Comparison of ENCODE assay signal across 8 mouse cellular contexts in the genomic region with DNA sequence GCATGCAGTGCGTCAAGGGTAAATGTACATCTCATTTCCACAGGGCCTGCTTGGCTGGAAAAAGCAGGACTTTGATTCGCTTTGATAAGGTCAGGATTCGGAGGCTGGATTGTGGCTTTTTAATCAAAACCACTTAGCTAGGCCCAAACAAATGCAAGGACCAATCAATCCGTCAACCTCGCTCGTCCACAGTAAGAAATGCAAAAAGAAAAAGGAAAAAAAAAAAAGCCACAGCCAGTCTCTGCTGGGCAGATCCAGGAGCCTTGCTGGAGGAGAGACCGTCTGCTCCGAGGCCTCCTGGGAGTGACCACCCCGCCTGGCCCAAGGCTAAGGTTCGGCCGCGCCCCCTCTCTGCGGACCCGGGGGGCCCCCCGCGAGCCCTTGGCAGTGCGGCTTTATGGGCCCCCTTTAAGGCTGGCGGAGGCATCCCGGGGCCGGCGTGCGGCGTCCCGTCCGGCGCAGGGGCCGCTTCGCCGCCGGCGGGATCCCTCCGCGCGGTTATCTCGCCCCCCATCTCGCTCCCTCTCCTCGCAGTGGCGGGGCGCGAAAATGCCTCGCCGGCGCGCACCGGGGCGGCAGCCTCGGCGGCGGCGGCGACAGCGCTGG. TPM values are rescaled to one million over a fixed set of nuclear protein-coding genes. Genes with fewer than 3 reads are reported as not detected.
DNase-seq lines count a peak whose midpoint lies in the region; ATAC-seq and TF ChIP-seq lines count a peak whose summit lies in the region.

Gene Hoxd8 (plus strand): TSS at position 223 of the 606 bp plus-strand sequence.

- no peak for TF ChIP-seq POLR2A in thymus, adult 2 months (IDR thresholded peaks at IDR 0.05; ENCODE audit: control insufficient read depth, extremely low read depth, insufficient read depth, low read length, poor library complexity)

- no peak for DNase-seq in thymus, adult 2 months
- no peak for DNase-seq in thymus, postnatal 10 days (ENCODE audit: low spot score in 2 of 2)
- no peak for DNase-seq in forebrain, embryonic 14.5 days (ENCODE audit: low spot score)
- peak; percentile 75 for DNase-seq in midbrain, embryonic 10.5 days (ENCODE audit: low spot score)
- peak; percentile 88 for DNase-seq in urinary bladder, postnatal 14 days (ENCODE audit: low spot score)
- no peak for DNase-seq in left cerebral cortex, postnatal 4 days
- no peak for DNase-seq in lung, adult 18-20 months

- no peak for TF ChIP-seq CTCF in thymus, adult 2 months (IDR thresholded peaks at IDR 0.05; ENCODE audit: borderline replicate concordance, control insufficient read depth, extremely low read depth, insufficient read depth, low read length, poor library complexity)
- TF ChIP-seq CTCF in intestine, postnatal 0 days (IDR thresholded peaks at IDR 0.05; ENCODE audit: low read depth): no peak

- peak within 1 kb of the TSS; percentile 29; the same call in 1 of the 2 replicates for H3K4me3 ChIP-seq in thymus, adult 2 months (ENCODE audit: control insufficient read depth, insufficient read depth, low read length)
- H3K4me3 ChIP-seq in forebrain, embryonic 14.5 days (ENCODE audit: low read depth, low read length): peak within 1 kb of the TSS; percentile 21
- peak within 1 kb of the TSS; percentile 55 for H3K4me3 ChIP-seq in intestine, postnatal 0 days (ENCODE audit: low read depth, low read length)
- peak within 1 kb of the TSS; percentile 50 for H3K4me3 ChIP-seq in midbrain, embryonic 10.5 days

- H3K4me2 ChIP-seq in forebrain, embryonic 14.5 days (ENCODE audit: low read length): peak within 1 kb of the TSS; percentile 50
- peak within 1 kb of the TSS; percentile 78 for H3K4me2 ChIP-seq in intestine, postnatal 0 days (replicated peaks; ENCODE audit: low read depth)

- WGBS in thymus, adult 2 months: 5% methylated on average over 52 of the region's 52 CpGs
- under 1% methylated on average over 50 of the region's 52 CpGs for WGBS in forebrain, embryonic 14.5 days
- WGBS in intestine, postnatal 0 days: under 1% methylated on average over 50 of the region's 52 CpGs
- WGBS in midbrain, embryonic 10.5 days: under 1% methylated on average over 42 of the region's 52 CpGs

- no peak within 1 kb of the TSS for H3K27ac ChIP-seq in thymus, adult 2 months (ENCODE audit: control insufficient read depth, insufficient read depth, low read length)
- no peak within 1 kb of the TSS for H3K27ac ChIP-seq in forebrain, embryonic 14.5 days (ENCODE audit: low read depth, low read length)
- peak within 1 kb of the TSS; percentile 60 for H3K27ac ChIP-seq in intestine, postnatal 0 days (ENCODE audit: low read depth, low read length)
- H3K27ac ChIP-seq in midbrain, embryonic 10.5 days (replicated peaks): no peak within 1 kb of the TSS

- peaks cover 11% of the 10 kb centered on the region for H3K4me1 ChIP-seq in thymus, adult 2 months (replicated peaks; ENCODE audit: control insufficient read depth, insufficient read depth, low read length)
- peaks cover 4% of the 10 kb centered on the region; the same call in 1 of the 2 replicates for H3K4me1 ChIP-seq in forebrain, embryonic 14.5 days (ENCODE audit: control insufficient read depth, insufficient read depth, low read length)
- H3K4me1 ChIP-seq in intestine, postnatal 0 days (replicated peaks; ENCODE audit: control insufficient read depth, insufficient read depth, low read length): no peaks in the 10 kb centered on the region
- peaks cover 14% of the 10 kb centered on the region for H3K4me1 ChIP-seq in midbrain, embryonic 10.5 days

- H3K27me3 ChIP-seq in thymus, adult 2 months (ENCODE audit: control insufficient read depth, insufficient read depth, low read length): peaks cover 25% of the 10 kb centered on the region
- H3K27me3 ChIP-seq in forebrain, embryonic 14.5 days (replicated peaks; ENCODE audit: control insufficient read depth, insufficient read depth, low read length): peaks cover 96% of the 10 kb centered on the region
- H3K27me3 ChIP-seq in intestine, postnatal 0 days (replicated peaks; ENCODE audit: control insufficient read depth, insufficient read depth, low read length): peaks cover 95% of the 10 kb centered on the region
- H3K27me3 ChIP-seq in midbrain, embryonic 10.5 days (ENCODE audit: low read depth, poor library complexity, severe bottlenecking): peaks cover 100% of the 10 kb centered on the region

- ATAC-seq in forebrain, embryonic 14.5 days: peak; percentile 22; the same call in 1 of the 2 replicates
- ATAC-seq in intestine, postnatal 0 days: 0 out of 2 replicates have a peak, but pooled peaks have one; percentile 19

- H3K9ac ChIP-seq in forebrain, embryonic 14.5 days (ENCODE audit: low read length): peak within 1 kb of the TSS; percentile 25; the same call in 1 of the 2 replicates
- H3K9ac ChIP-seq in intestine, postnatal 0 days (ENCODE audit: low read depth, low read length): peak within 1 kb of the TSS; percentile 50

- intact Hi-C loops in left cerebral cortex, postnatal 4 days (cut with DNase I): loop anchor here (5.0 kb wide), 1 partner anchor 433 kb away; no protein-coding TSS in a partner anchor

- H3K36me3 ChIP-seq in thymus, adult 2 months (ENCODE audit: control insufficient read depth, insufficient read depth, low read length): no peaks in the 10 kb centered on the region
- no peaks in the 10 kb centered on the region for H3K36me3 ChIP-seq in forebrain, embryonic 14.5 days (ENCODE audit: control insufficient read depth, insufficient read depth, low read length)
- H3K36me3 ChIP-seq in intestine, postnatal 0 days (ENCODE audit: control insufficient read depth, insufficient read depth): no peaks in the 10 kb centered on the region
- no peaks in the 10 kb centered on the region for H3K36me3 ChIP-seq in midbrain, embryonic 10.5 days

- no peaks in the 10 kb centered on the region for H3K9me3 ChIP-seq in forebrain, embryonic 14.5 days (replicated peaks; ENCODE audit: control insufficient read depth, low read length)
- H3K9me3 ChIP-seq in intestine, postnatal 0 days (ENCODE audit: control insufficient read depth): no peaks in the 10 kb centered on the region
- H3K9me3 ChIP-seq in midbrain, embryonic 10.5 days (replicated peaks): no peaks in the 10 kb centered on the region

RNA-seq across cellular contexts. Expression of gene Hoxd8, which starts in this region (rescaled TPM):
- 1.1 and 1.2 TPM in 2 replicates for polyA plus RNA-seq in thymus, adult 2 months (2012; rRNA removed)
- polyA plus RNA-seq in forebrain, embryonic 14.5 days (2014; fragmentation: Nextera tagmentation; extraction: Ambion mirVana): 0.09 TPM in 1 of 2 replicates, not detected in the other
- polyA plus RNA-seq in intestine, postnatal 0 days (2015; fragmentation: Nextera tagmentation; extraction: Ambion mirVana): 2.2 and 2.7 TPM in 2 replicates
- polyA plus RNA-seq in midbrain, embryonic 10.5 days (2016; fragmentation: Nextera tagmentation; extraction: Ambion mirVana): not detected in 2 replicates
- under 1 TPM; 0.22 to 0.76 TPM for total RNA-seq in left cerebral cortex, postnatal 4 days (2021)

Comparison
In these comparisons a context has a peak if more than half of its experiments do, and no peak if none do; other contexts are left out.
1. Peak in ATAC-seq, H3K4me3 ChIP-seq, H3K9ac ChIP-seq and H3K4me2 ChIP-seq in forebrain, embryonic 14.5 days; RNA of the gene not detected or under 1 TPM.
2. Peak in DNase-seq and H3K4me3 ChIP-seq in midbrain, embryonic 10.5 days; RNA of the gene not detected or under 1 TPM.